ENCODE assay signal across 22 mouse cellular contexts in the genomic region with DNA sequence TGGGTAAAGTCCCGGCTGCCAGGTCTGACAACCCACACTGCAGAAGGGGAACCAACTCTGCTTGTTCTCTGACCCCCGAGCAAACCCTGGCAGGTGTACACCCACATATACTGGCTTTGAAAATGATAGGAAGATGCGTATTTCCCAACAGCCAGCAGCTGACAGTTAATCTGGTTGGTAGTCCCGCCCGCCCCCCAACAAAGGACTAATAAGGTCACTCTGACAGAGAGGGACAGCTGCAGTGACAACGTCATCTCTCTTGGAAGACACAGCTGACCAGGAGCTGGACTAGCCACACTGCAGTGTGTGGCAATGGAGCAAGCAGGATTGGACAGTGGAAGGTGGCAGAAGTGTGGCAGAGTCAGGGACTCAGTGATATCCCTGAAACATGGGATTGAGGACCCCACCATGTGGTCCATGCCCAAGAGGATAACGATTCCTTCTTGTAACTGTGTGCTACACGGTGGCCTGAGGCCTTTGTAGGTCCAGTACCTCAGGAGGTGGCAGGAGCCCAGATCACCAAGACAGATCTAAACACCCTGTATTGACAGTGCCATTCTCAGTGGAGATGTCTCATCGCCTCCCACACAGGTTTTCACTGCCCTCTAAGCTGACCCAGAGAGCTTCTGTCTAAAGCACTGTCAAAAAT.
DNase-seq lines count a peak whose midpoint lies in the region; ATAC-seq and TF ChIP-seq lines count a peak whose summit lies in the region.
"Had no signal": no experiment of that assay in that cellular context is flagged by ENCODE, and none has a peak within 500 bp of the region (broad histone marks: within the 10 kb centered on the region; RNA-seq: fewer than 3 reads in every experiment).

No protein-coding gene starts in this region.

- H3K4me2 ChIP-seq in limb, embryonic 13.5 days (replicated peaks) = no peak overlapping the region
- H3K4me2 ChIP-seq: heart, embryonic 11.5 days; hindbrain, embryonic 13.5 days; liver, embryonic 12.5 days; midbrain, embryonic 12.5 days had no signal

- WGBS in heart, embryonic 10.5 days = 90% methylated on average over 9 of the region's 9 CpGs
- WGBS in embryonic facial prominence, embryonic 10.5 days = 91% methylated on average over 9 of the region's 9 CpGs
- 85% methylated on average over 9 of the region's 9 CpGs for WGBS in limb, embryonic 13.5 days

- no peak overlapping the region for H3K27ac ChIP-seq in heart, embryonic 10.5 days
- no peak overlapping the region for H3K27ac ChIP-seq in embryonic facial prominence, embryonic 10.5 days (replicated peaks)
- no peak overlapping the region for H3K27ac ChIP-seq in limb, embryonic 13.5 days
- H3K27ac ChIP-seq: hindbrain, embryonic 13.5 days; left cerebral cortex, adult 2 months; liver, embryonic 12.5 days; midbrain, embryonic 12.5 days had no signal

- H3K9ac ChIP-seq in limb, embryonic 13.5 days = no peak overlapping the region
- H3K9ac ChIP-seq: hindbrain, embryonic 13.5 days; liver, embryonic 12.5 days; midbrain, embryonic 12.5 days had no signal

- 0 out of 2 replicates have a peak, but pooled peaks cover 10% of the 10 kb centered on the region for H3K4me1 ChIP-seq in heart, embryonic 10.5 days
- no peaks in the 10 kb centered on the region for H3K4me1 ChIP-seq in embryonic facial prominence, embryonic 10.5 days
- H3K4me1 ChIP-seq in limb, embryonic 13.5 days = no peaks in the 10 kb centered on the region
- H3K4me1 ChIP-seq: liver, embryonic 12.5 days; midbrain, embryonic 12.5 days had no signal

- DNase-seq in heart, embryonic 10.5 days (ENCODE audit: low spot score) = peak; percentile 67
- no peak for DNase-seq in heart, postnatal 10 days
- peak; percentile 8 for DNase-seq in embryonic facial prominence, embryonic 10.5 days (ENCODE audit: low spot score)
- DNase-seq in spleen, adult 12 weeks (ENCODE audit: low spot score) = no peak
- no peak for DNase-seq in right cerebral cortex, adult 18-20 months
- DNase-seq: adrenal gland, adult 8-10 months; cerebellum, adult 18-20 months; heart, postnatal 14 days; kidney, adult 11 months; kidney, postnatal 4 days; layer of hippocampus, adult 9-11 months; left cerebral cortex, postnatal 4 days; lung, postnatal 10 days; right cerebral cortex, postnatal 4 days had no signal

- peak; percentile 75; the same call in 1 of the 2 replicates for ATAC-seq in limb, embryonic 13.5 days (ENCODE audit: low FRiP score, low read depth)
- ATAC-seq: activated CD4-positive, CD25-positive, alpha-beta regulatory T cell, adult 4 months; liver, embryonic 12.5 days had no signal

- H3K4me3 ChIP-seq in heart, embryonic 10.5 days = no peak overlapping the region
- H3K4me3 ChIP-seq in C2C12 (ENCODE audit: insufficient read depth, poor library complexity, severe bottlenecking) = no peak overlapping the region
- H3K4me3 ChIP-seq in embryonic facial prominence, embryonic 10.5 days = no peak overlapping the region
- no peak overlapping the region for H3K4me3 ChIP-seq in limb, embryonic 13.5 days
- H3K4me3 ChIP-seq: hindbrain, embryonic 13.5 days; left cerebral cortex, adult 2 months; liver, embryonic 12.5 days; midbrain, embryonic 12.5 days had no signal

- intact Hi-C loops in heart, postnatal 10 days (cut with DNase I) = no loop called here

- H3K79me2 ChIP-seq in C2C12 (ENCODE audit: control insufficient read depth, insufficient read depth) = no peaks in the 10 kb centered on the region

- H3K79me3 ChIP-seq in C2C12 (ENCODE audit: low read depth) = no peaks in the 10 kb centered on the region

- no peak overlapping the region for H3ac ChIP-seq in C2C12 (ENCODE audit: control insufficient read depth, insufficient read length, low read depth)

- H3K27me3 ChIP-seq in heart, embryonic 10.5 days (ENCODE audit: insufficient read depth, poor library complexity, severe bottlenecking) = no peaks in the 10 kb centered on the region
- H3K27me3 ChIP-seq in C2C12 (ENCODE audit: control insufficient read depth, insufficient read depth, insufficient read length) = no peaks in the 10 kb centered on the region
- H3K27me3 ChIP-seq in embryonic facial prominence, embryonic 10.5 days (replicated peaks; ENCODE audit: low read depth, poor library complexity, severe bottlenecking) = no peaks in the 10 kb centered on the region
- no peaks in the 10 kb centered on the region for H3K27me3 ChIP-seq in limb, embryonic 13.5 days
- H3K27me3 ChIP-seq: hindbrain, embryonic 13.5 days; liver, embryonic 12.5 days; midbrain, embryonic 12.5 days had no signal

- no peaks in the 10 kb centered on the region for H3K9me3 ChIP-seq in heart, embryonic 10.5 days
- H3K9me3 ChIP-seq in embryonic facial prominence, embryonic 10.5 days = no peaks in the 10 kb centered on the region
- H3K9me3 ChIP-seq in limb, embryonic 13.5 days = no peaks in the 10 kb centered on the region
- H3K9me3 ChIP-seq: hindbrain, embryonic 13.5 days; liver, embryonic 12.5 days; midbrain, embryonic 12.5 days had no signal

- no peak for TF ChIP-seq CTCF in C2C12 (IDR thresholded peaks at IDR 0.05; ENCODE audit: control insufficient read depth, insufficient read depth, insufficient read length)

- H3K36me3 ChIP-seq in heart, embryonic 10.5 days = peaks cover 96% of the 10 kb centered on the region
- peaks cover 81% of the 10 kb centered on the region for H3K36me3 ChIP-seq in C2C12 (ENCODE audit: control insufficient read depth, insufficient read depth)
- peaks cover 100% of the 10 kb centered on the region for H3K36me3 ChIP-seq in embryonic facial prominence, embryonic 10.5 days (replicated peaks)
- peaks cover 88% of the 10 kb centered on the region for H3K36me3 ChIP-seq in limb, embryonic 13.5 days

TF ChIP-seq in C2C12, 6 proteins besides CTCF, POLR2A, EP300 and RAD21:
- TF ChIP-seq CEBPB (IDR thresholded peaks at IDR 0.05; ENCODE audit: low read depth) = no peak
- no peak for TF ChIP-seq USF1 (IDR thresholded peaks at IDR 0.05; ENCODE audit: low read depth)
- TF ChIP-seq FOSL1 (IDR thresholded peaks at IDR 0.05; ENCODE audit: insufficient read depth, low read length, poor library complexity, severe bottlenecking) = no peak
- TF ChIP-seq MAX (IDR thresholded peaks at IDR 0.05) = no peak
- TF ChIP-seq MYOD1 (IDR thresholded peaks at IDR 0.05; ENCODE audit: control insufficient read depth, insufficient read length, low read depth) = peak; percentile 61

Comparison
In these comparisons a context has a peak if more than half of its experiments do, and no peak if none do; other contexts are left out.
1. DNase-seq: peak in heart, embryonic 10.5 days (single experiment) and embryonic facial prominence, embryonic 10.5 days (single experiment); none in heart, postnatal 10 days (0 of 2), spleen, adult 12 weeks (single experiment) and right cerebral cortex, adult 18-20 months (single experiment).